Mouse (Mus musculus) spleen, adult 2 months (tissue): ENCODE results near the gene Vamp4. TPM values are rescaled to one million over a fixed set of nuclear protein-coding genes. Genes with fewer than 3 reads are reported as not detected.

ENCODE experiments used
- DNase-seq, 2 experiments: peaks; one replicate each; pipeline versions ENCODE4 v3.0.0 to v3.0.0-alpha.2; 2012 to 2021; ENCODE audit warnings: low spot score in 2 of 2, low read depth in 1 of 2
- H3K27ac ChIP-seq: fragments of 200-500 bp; 2 replicates; pipeline ENCODE4 v1.5.1; 2012; ENCODE audit warnings: low read length, inconsistent platforms; ENCODE audit not compliant: insufficient read depth
- H3K27me3 ChIP-seq: fragments of 200-500 bp; 2 replicates; pipeline ENCODE4 v1.6.1; 2012; ENCODE audit warnings: mild to moderate bottlenecking, moderate library complexity, low read length, inconsistent platforms; ENCODE audit not compliant: control insufficient read depth, insufficient read depth
- H3K36me3 ChIP-seq: fragments of 200-500 bp; 2 replicates; pipeline ENCODE4 v1.6.1; 2012; ENCODE audit warnings: mild to moderate bottlenecking, low read length, inconsistent platforms; ENCODE audit not compliant: control insufficient read depth, insufficient read depth
- H3K4me1 ChIP-seq: fragments of 200-500 bp; 2 replicates; pipeline ENCODE4 v1.6.1; 2011; ENCODE audit warnings: inconsistent platforms; ENCODE audit not compliant: control insufficient read depth, insufficient read depth, insufficient read length
- H3K4me3 ChIP-seq: fragments of 200-500 bp; 2 replicates; pipeline ENCODE4 v1.5.1; 2011; ENCODE audit warnings: mild to moderate bottlenecking, inconsistent platforms; ENCODE audit not compliant: insufficient read depth, insufficient read length; ENCODE audit errors: extremely low read depth
- CTCF ChIP-seq: fragments of 200-500 bp; IDR thresholded peaks from 2 replicates; pipeline ENCODE4 v1.5.1; 2011; ENCODE audit warnings: mild to moderate bottlenecking, inconsistent platforms; ENCODE audit not compliant: insufficient read depth, insufficient read length, insufficient replicate concordance; ENCODE audit errors: extremely low read depth
- POLR2A ChIP-seq: fragments of 200-500 bp; IDR thresholded peaks from 2 replicates; pipeline ENCODE4 v1.6.1; 2011; ENCODE audit warnings: low read depth, low read length, inconsistent platforms
- WGBS: fragments of 180-500 bp; shearing (Covaris S2); methylation state at CpG from one replicate; pipeline ENCODE4 v1.1.7; 2018; 5-methylcytosine and 5-hydroxymethylcytosine counted together
- polyA plus RNA-seq: library from polyadenylated mRNA; depleted of rRNA; stranded (reverse); fragments of >200 nt; gene quantifications from 2 replicates; pipeline ENCODE4 v1.2.3, GENCODE M21; 2012

Gene Vamp4
- polyA plus RNA-seq, 1 experiment, result 6.8 TPM

DNA sequence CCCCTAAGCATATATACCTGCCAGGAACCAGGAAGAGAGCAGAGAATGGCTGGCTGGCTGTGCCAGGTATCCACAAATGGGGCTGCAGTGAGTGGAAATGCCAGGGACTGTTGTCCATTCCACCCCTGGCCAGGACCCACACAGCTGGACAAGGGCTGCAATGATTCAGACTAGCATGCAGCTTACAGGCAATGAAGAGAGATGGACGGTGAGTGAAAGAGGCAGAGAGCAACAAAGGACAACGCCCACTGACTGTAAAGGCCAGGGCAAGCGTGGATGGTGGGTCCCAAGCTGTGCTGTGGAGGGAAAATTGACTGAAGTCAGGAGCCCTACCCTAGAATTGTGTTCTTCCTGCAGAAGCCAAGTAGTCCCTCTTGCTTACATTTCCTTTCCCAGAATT, 66.2 kb downstream of the Vamp4 start:
- no peaks in the 10 kb centered on the region for H3K27me3 ChIP-seq
- DNase-seq, result no peak
- no peak overlapping the region for H3K4me3 ChIP-seq
- no peak overlapping the region for H3K27ac ChIP-seq
- TF ChIP-seq POLR2A (no peak), CTCF (no peak)
- no peaks in the 10 kb centered on the region for H3K36me3 ChIP-seq
- no peaks in the 10 kb centered on the region for H3K4me1 ChIP-seq
- WGBS, result 75% methylated on average over 3 of the region's 3 CpGs

DNA sequence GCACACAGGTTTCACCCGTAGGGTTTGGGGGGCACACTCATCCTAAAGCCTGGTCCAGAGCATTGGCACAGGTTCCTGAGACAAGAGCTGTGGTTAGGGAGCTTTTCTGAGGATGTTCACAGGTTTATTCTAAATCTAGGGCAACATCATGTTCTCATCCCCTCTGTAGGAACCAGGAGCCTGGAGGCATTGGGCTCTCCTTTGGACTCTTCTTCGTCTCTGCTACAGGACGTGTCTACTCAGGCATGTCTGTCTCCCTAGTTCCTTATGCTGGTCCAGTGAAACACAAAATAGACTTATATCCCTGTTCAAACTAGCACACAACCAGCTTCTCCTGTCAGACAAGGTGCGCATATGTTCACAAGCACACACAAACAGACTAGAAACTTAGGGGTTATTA, 68.2 kb downstream of the Vamp4 start:
- H3K27me3 ChIP-seq, result no peaks in the 10 kb centered on the region
- H3K4me3 ChIP-seq, result no peak overlapping the region
- H3K27ac ChIP-seq, result no peak overlapping the region
- no peak for DNase-seq
- WGBS, result 87% methylated on average over 4 of the region's 4 CpGs
- TF ChIP-seq POLR2A (no peak), CTCF (no peak)
- no peaks in the 10 kb centered on the region for H3K36me3 ChIP-seq
- H3K4me1 ChIP-seq, result no peaks in the 10 kb centered on the region

GRCm38 (mm10) chr1:162639051-162639750, 68.9 kb downstream of the Vamp4 start, which contains the start of gene Myoc:
Myoc (plus strand) TSS chr1:162639155.
- no peak for DNase-seq
- 92% methylated on average over 10 of the region's 10 CpGs for WGBS
- no peak within 1 kb of the TSS for H3K4me3 ChIP-seq
- H3K27ac ChIP-seq, result no peak within 1 kb of the TSS
- H3K4me1 ChIP-seq, result no peaks in the 10 kb centered on the region
- H3K27me3 ChIP-seq, result no peaks in the 10 kb centered on the region
- TF ChIP-seq CTCF (no peak), POLR2A (no peak)
- H3K36me3 ChIP-seq, result no peaks in the 10 kb centered on the region

DNA sequence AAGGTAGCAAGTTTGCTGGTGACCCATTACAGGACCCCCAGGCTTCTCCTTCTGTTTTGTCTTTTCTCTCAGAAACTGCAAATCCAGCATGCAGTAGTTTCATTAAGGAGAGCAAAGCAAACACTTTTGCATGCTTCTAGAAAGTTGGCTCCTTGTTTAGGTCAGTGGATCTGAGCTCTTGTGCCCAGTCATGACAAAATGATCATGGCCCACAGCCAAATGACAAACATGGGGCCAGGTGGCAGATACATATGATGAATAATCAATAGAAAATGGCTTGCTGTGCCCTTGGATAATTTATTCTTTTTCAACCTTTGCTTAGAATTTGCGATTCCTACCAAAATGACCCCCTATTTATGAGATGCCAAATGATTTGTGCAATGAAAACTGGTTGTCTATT, 69.5 kb downstream of the Vamp4 start:
- Histone ChIP-seq H3K36me3 (no peaks in the 10 kb centered on the region), H3K4me3 (no peak overlapping the region), H3K4me1 (no peaks in the 10 kb centered on the region), H3K27ac (no peak overlapping the region), H3K27me3 (no peaks in the 10 kb centered on the region)
- no peak for DNase-seq
- TF ChIP-seq POLR2A (no peak), CTCF (no peak)
- WGBS, result 93% methylated on average over 1 of the region's 1 CpGs

GRCm38 (mm10) chr1:162642591-162642990, 72.3 kb downstream of the Vamp4 start:
- Histone ChIP-seq H3K36me3 (no peaks in the 10 kb centered on the region), H3K27ac (no peak overlapping the region), H3K4me3 (no peak overlapping the region), H3K27me3 (no peaks in the 10 kb centered on the region), H3K4me1 (no peaks in the 10 kb centered on the region)
- 88% methylated on average over 3 of the region's 3 CpGs for WGBS
- TF ChIP-seq POLR2A (no peak), CTCF (no peak)
- DNase-seq, result no peak

DNA sequence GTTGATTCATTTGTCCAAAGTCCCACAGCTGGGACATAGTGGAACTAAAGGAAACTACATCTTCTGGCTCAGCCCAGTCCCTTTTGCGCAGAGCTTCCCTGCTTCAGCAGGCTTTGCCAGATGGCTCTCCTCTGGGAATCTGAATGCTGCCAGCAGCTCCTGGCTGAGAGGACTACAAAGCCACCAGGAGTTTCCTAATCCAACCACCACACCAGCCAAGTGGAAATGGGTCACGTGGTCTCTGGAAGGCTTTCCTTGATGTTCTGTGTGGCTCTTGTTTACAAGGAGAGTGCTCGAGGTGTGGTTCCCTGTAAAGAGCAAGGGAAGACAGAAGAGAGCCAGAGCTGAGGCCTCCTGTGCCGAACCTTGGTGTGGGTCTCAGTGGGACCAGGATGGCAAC, 73.4 kb downstream of the Vamp4 start:
- H3K4me1 ChIP-seq, result no peaks in the 10 kb centered on the region
- H3K36me3 ChIP-seq, result no peaks in the 10 kb centered on the region
- no peaks in the 10 kb centered on the region for H3K27me3 ChIP-seq
- TF ChIP-seq POLR2A (no peak), CTCF (no peak)
- no peak overlapping the region for H3K4me3 ChIP-seq
- 55% methylated on average over 4 of the region's 4 CpGs for WGBS
- no peak overlapping the region for H3K27ac ChIP-seq
- no peak for DNase-seq

DNA sequence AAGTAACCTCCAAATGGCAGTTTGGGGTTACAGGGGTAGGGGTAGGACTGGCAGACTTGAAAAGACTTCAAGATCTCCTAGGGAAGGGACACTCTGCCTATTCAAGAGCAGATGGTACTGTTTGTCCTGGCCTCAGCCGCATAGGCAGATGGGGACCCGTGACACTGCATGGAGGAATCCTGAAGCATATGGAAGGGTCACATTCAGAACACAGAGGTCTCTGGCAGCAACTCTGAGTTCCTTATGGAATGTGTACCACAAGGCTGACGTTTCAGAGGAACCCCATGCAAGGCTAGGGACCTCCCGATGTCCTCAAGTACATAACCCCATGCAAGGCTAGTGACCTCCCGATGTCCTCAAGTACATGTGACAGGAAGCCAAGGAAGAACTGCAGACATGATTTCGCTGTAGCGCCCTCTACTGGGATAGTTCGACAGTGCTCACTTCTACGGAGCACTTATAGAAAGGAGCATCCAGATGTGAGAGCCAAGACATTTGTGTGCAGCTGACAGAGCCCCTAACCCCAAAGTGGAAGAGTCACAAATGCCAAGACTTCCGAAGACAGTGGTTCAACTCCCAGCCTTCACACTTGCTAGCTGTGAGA, 75.9 kb downstream of the Vamp4 start:
- no peak overlapping the region for H3K4me3 ChIP-seq
- no peaks in the 10 kb centered on the region for H3K4me1 ChIP-seq
- H3K27ac ChIP-seq, result no peak overlapping the region
- no peak for TF ChIP-seq CTCF
- TF ChIP-seq POLR2A, result no peak
- WGBS, result 79% methylated on average over 10 of the region's 10 CpGs
- no peaks in the 10 kb centered on the region for H3K27me3 ChIP-seq
- no peak for DNase-seq
- H3K36me3 ChIP-seq, result no peaks in the 10 kb centered on the region
